Mouse (Mus musculus) embryonic facial prominence, embryonic 14.5 days (tissue): ENCODE results near the gene Has3. TPM values are rescaled to one million over a fixed set of nuclear protein-coding genes. Genes with fewer than 3 reads are reported as not detected.
"Not testable (repeated sequence)": the region's sequence is repeated elsewhere in the genome, so short reads cannot be mapped to it uniquely, and the experiment has no call there.

Source experiments
- ATAC-seq: fragments of 200-750 bp; cut with Nextera tagmentation; 2 replicates; pipeline ENCODE4 v1.8.0; 2017; ENCODE audit warnings: low read depth, moderate number of reproducible peaks, moderate TSS enrichment
- DNase-seq: peaks from one replicate; pipeline ENCODE4 v3.0.0-alpha.2; 2015; ENCODE audit warnings: low spot score
- H3K27ac ChIP-seq: fragments of 300-500 bp; sonication (generic); replicated peaks from 2 replicates; pipeline ENCODE4 v1.5.1; 2014; ENCODE audit warnings: low read depth, mild to moderate bottlenecking, low read length, moderate library complexity
- H3K27me3 ChIP-seq: fragments of 300-500 bp; sonication (generic); replicated peaks from 2 replicates; pipeline ENCODE4 v1.6.1; 2014; ENCODE audit warnings: low read length; ENCODE audit not compliant: control insufficient read depth, insufficient read depth
- H3K36me3 ChIP-seq: fragments of 300-500 bp; sonication (generic); 2 replicates; pipeline ENCODE4 v1.6.1; 2014; ENCODE audit warnings: low read length, mixed read lengths; ENCODE audit not compliant: control insufficient read depth, insufficient read depth
- H3K4me1 ChIP-seq: fragments of 300-500 bp; sonication (generic); 2 replicates; pipeline ENCODE4 v1.6.1; 2014; ENCODE audit warnings: antibody characterized with exemption, low read length; ENCODE audit not compliant: control insufficient read depth, insufficient read depth
- H3K4me2 ChIP-seq: fragments of 300-500 bp; sonication (generic); 2 replicates; pipeline ENCODE4 v1.6.1; 2014; ENCODE audit warnings: low read depth, mild to moderate bottlenecking, low read length, moderate library complexity, mixed read lengths
- H3K4me3 ChIP-seq: fragments of 300-500 bp; sonication (generic); 2 replicates; pipeline ENCODE4 v1.5.1; 2014; ENCODE audit warnings: low read depth, mild to moderate bottlenecking, low read length
- H3K9ac ChIP-seq: fragments of 300-500 bp; sonication (generic); 2 replicates; pipeline ENCODE4 v1.6.1; 2014; ENCODE audit warnings: low read depth, mild to moderate bottlenecking, low read length, moderate library complexity, mixed read lengths
- H3K9me3 ChIP-seq: fragments of 300-500 bp; sonication (generic); 2 replicates; pipeline ENCODE4 v1.6.1; 2016; ENCODE audit warnings: low read length; ENCODE audit not compliant: control insufficient read depth
- WGBS: fragments of 180-500 bp; shearing (Covaris S2); extraction: QIAGEN DNeasy Blood & Tissue Kit; methylation state at CpG from one replicate; pipeline ENCODE4 v1.1.7; 2014; 5-methylcytosine and 5-hydroxymethylcytosine counted together
- polyA plus RNA-seq: library from polyadenylated mRNA; unstranded; fragments of >200 nt; fragmentation: Nextera tagmentation; extraction: Ambion mirVana; gene quantifications from 2 replicates; pipeline ENCODE4 v1.2.1, GENCODE M21; 2014

Has3 gene
- polyA plus RNA-seq, 1 experiment from 2014 or later = 0.70 TPM

DNA sequence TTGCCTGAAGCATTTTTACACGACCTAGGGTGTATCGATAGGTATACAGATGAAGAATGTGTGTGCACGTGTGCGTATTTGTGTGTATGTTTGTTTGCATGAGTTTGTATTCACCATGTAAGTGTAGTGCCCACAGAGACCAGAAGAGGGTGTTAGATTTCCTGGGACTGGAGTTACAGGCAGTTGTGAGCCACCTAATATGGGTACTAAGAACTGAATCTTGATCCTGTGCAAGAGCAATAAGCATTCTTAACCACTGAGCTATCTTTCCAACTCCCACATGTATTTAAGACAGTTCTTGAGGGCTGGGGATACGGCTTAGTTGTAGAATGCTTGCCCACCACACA, 50.3 kb downstream of the Has3 start:
- WGBS = 96% methylated on average over 5 of the region's 5 CpGs

GRCm38 (mm10) chr8:106924057-106924456, 54.0 kb downstream of the Has3 start:
- 85% methylated on average over 4 of the region's 4 CpGs for WGBS
- Histone ChIP-seq H3K27ac (peak overlapping the region; percentile 66; the same call in 1 of the 2 replicates), H3K9ac (no peak overlapping the region)

More for the DNA sequence above, 50.3 kb downstream of the Has3 start:
- H3K36me3 ChIP-seq = peaks cover 79% of the 10 kb centered on the region
- H3K4me2 ChIP-seq = no peak overlapping the region
- no peaks in the 10 kb centered on the region for H3K4me1 ChIP-seq
- H3K9me3 ChIP-seq = no peaks in the 10 kb centered on the region
- DNase-seq (no peak), ATAC-seq (no peak)
- no peaks in the 10 kb centered on the region for H3K27me3 ChIP-seq
- no peak overlapping the region for H3K27ac ChIP-seq
- no peak overlapping the region for H3K9ac ChIP-seq
- H3K4me3 ChIP-seq = no peak overlapping the region

GRCm38 (mm10) chr8:106924904-106925349, 54.9 kb downstream of the Has3 start:
- no peaks in the 10 kb centered on the region for H3K9me3 ChIP-seq
- H3K27ac ChIP-seq = peak overlapping the region; percentile 66
- H3K36me3 ChIP-seq = peaks cover 34% of the 10 kb centered on the region
- no peak overlapping the region for H3K4me3 ChIP-seq
- no peak overlapping the region for H3K4me2 ChIP-seq
- no peaks in the 10 kb centered on the region for H3K27me3 ChIP-seq
- H3K9ac ChIP-seq = no peak overlapping the region
- WGBS = 61% methylated on average over 8 of the region's 8 CpGs
- peaks cover 12% of the 10 kb centered on the region for H3K4me1 ChIP-seq
- peak; percentile 50; the same call in 1 of the 2 replicates for ATAC-seq
- DNase-seq = peak; percentile 86

More at GRCm38 (mm10) chr8:106924057-106924456, 54.0 kb downstream of the Has3 start:
- no peak overlapping the region for H3K4me2 ChIP-seq
- H3K9me3 ChIP-seq = no peaks in the 10 kb centered on the region
- peaks cover 42% of the 10 kb centered on the region for H3K36me3 ChIP-seq
- H3K27me3 ChIP-seq = no peaks in the 10 kb centered on the region
- H3K4me1 ChIP-seq = peaks cover 3% of the 10 kb centered on the region
- DNase-seq (no peak), ATAC-seq (no peak)
- no peak overlapping the region for H3K4me3 ChIP-seq

GRCm38 (mm10) chr8:106925446-106925845, 55.4 kb downstream of the Has3 start:
- no peak for DNase-seq
- peaks cover 29% of the 10 kb centered on the region for H3K36me3 ChIP-seq
- H3K9ac ChIP-seq = no peak overlapping the region
- H3K27ac ChIP-seq = peak overlapping the region; percentile 67
- no peaks in the 10 kb centered on the region for H3K9me3 ChIP-seq
- H3K4me3 ChIP-seq = no peak overlapping the region
- WGBS = 91% methylated on average over 4 of the region's 4 CpGs
- H3K27me3 ChIP-seq = no peaks in the 10 kb centered on the region
- H3K4me2 ChIP-seq = no peak overlapping the region
- no peak for ATAC-seq
- H3K4me1 ChIP-seq = peaks cover 16% of the 10 kb centered on the region

GRCm38 (mm10) chr8:106927247-106927646, 57.2 kb downstream of the Has3 start:
- ATAC-seq = no peak
- Histone ChIP-seq H3K9me3 (no peaks in the 10 kb centered on the region), H3K4me2 (no peak overlapping the region), H3K27me3 (no peaks in the 10 kb centered on the region), H3K4me3 (no peak overlapping the region), H3K9ac (no peak overlapping the region), H3K4me1 (peaks cover 22% of the 10 kb centered on the region), H3K27ac (no peak overlapping the region), H3K36me3 (peaks cover 15% of the 10 kb centered on the region)
- peak; percentile 31 for DNase-seq
- 51% methylated on average over 4 of the region's 4 CpGs for WGBS

GRCm38 (mm10) chr8:106928182-106928581, 58.1 kb downstream of the Has3 start:
- 96% methylated on average over 10 of the region's 11 CpGs for WGBS
- peaks cover 27% of the 10 kb centered on the region for H3K4me1 ChIP-seq

DNA sequence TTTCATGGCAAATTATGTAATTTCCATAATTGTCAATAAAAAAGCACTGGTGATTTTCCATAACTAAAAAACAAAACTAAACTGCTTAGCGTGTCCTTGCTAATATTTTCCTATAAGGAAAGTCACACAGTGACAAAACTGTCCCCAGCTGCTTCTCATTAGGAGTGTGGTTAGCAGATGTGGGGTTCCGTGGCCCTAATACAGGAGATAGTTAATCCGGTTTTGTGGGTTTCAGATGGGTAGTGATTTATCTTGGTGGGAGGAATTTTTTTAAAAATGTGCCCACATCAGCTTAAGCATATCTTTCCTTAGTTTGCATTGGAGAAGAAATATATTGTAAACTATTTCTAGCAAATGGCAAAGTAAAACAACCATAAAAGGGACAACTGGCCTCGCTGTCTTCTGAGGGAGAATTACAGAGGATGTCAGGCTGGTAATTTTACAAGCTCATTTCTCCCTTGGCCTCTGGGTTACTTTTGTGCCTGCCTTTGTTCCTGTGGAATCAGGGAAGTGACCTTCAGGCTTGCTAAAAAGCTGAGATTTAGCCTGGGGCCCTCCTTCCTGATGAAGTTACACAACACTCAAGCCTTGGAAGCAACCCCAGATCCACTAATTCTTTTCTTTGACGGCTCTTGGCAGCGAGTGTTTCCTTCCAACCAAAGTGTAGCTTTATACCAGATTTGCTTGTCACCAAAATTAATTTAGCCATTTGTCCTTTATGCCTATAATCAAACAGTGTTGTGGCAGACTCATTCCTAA, 59.3 kb downstream of the Has3 start:
- ATAC-seq (no peak; the same call in 1 of the 2 replicates), DNase-seq (peak; percentile 86)
- H3K27ac ChIP-seq = peak overlapping the region; percentile 35
- 19% methylated on average over 6 of the region's 6 CpGs for WGBS
- no peak overlapping the region for H3K4me3 ChIP-seq
- no peak overlapping the region for H3K9ac ChIP-seq
- H3K9me3 ChIP-seq = no peaks in the 10 kb centered on the region
- no peaks in the 10 kb centered on the region for H3K27me3 ChIP-seq
- H3K4me1 ChIP-seq = peaks cover 27% of the 10 kb centered on the region
- H3K4me2 ChIP-seq = no peak overlapping the region; the same call in 1 of the 2 replicates
- H3K36me3 ChIP-seq = no peaks in the 10 kb centered on the region

More at GRCm38 (mm10) chr8:106928182-106928581, 58.1 kb downstream of the Has3 start:
- H3K27me3 ChIP-seq, H3K36me3 ChIP-seq, H3K4me2 ChIP-seq, H3K9me3 ChIP-seq, ATAC-seq, H3K4me3 ChIP-seq, DNase-seq, H3K27ac ChIP-seq, H3K9ac ChIP-seq: not testable (repeated sequence)

DNA sequence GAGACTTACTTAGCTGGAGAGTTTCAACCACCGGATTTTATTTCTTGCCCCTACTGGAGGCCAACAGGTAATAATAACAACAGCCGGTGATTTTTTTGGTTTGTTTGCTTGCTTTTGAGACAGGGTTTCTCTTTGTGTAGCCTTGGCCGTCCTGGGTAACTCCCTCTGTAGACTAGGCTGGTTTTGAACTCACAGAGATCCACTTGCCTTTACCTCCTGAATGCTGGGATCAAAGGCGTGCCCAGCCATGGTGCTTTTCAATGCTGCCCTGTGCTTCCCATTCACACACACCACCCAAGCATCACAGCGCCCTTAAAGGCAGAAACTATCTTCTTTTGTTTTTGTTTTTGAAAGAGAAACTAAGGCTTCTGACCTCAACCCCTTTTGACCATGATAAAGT, 59.9 kb downstream of the Has3 start:
- ATAC-seq (no peak), DNase-seq (no peak)
- H3K27me3 ChIP-seq = no peaks in the 10 kb centered on the region
- H3K4me1 ChIP-seq = peaks cover 27% of the 10 kb centered on the region
- peak overlapping the region; percentile 35 for H3K27ac ChIP-seq
- no peaks in the 10 kb centered on the region for H3K9me3 ChIP-seq
- no peaks in the 10 kb centered on the region for H3K36me3 ChIP-seq
- no peak overlapping the region for H3K4me3 ChIP-seq
- H3K9ac ChIP-seq = no peak overlapping the region
- 61% methylated on average over 5 of the region's 5 CpGs for WGBS
- no peak overlapping the region for H3K4me2 ChIP-seq
